In genomic region chr8:27837903-27838302, GRCm38 (mm10) we compare ENCODE assay signal across 21 mouse cellular contexts.
DNase-seq lines count a peak whose midpoint lies in the region; ATAC-seq and TF ChIP-seq lines count a peak whose summit lies in the region.
"Had no signal": no experiment of that assay in that cellular context is flagged by ENCODE, and none has a peak within 500 bp of the region (broad histone marks: within the 10 kb centered on the region; RNA-seq: fewer than 3 reads in every experiment).

No protein-coding gene starts in this region.

- no peak for TF ChIP-seq CTCF in brain, embryonic 14.5 days (IDR thresholded peaks at IDR 0.05; ENCODE audit: borderline replicate concordance, extremely low read depth, insufficient read depth, insufficient read length)

- peak; percentile 14 for DNase-seq in hindbrain, embryonic 11.5 days (ENCODE audit: low spot score)
- no peak for DNase-seq in hindbrain, embryonic 10.5 days (ENCODE audit: low spot score)
- DNase-seq in brain, embryonic 14.5 days (ENCODE audit: low read depth), result peak; percentile 86
- DNase-seq in midbrain, embryonic 14.5 days, result peak; percentile 53
- no peak for DNase-seq in thymus, postnatal 4 days
- no peak for DNase-seq in heart, postnatal 14 days
- DNase-seq in yolk sac, embryonic 10.5 days (ENCODE audit: low spot score), result no peak
- DNase-seq: adrenal gland, adult 2 months; cerebellum, adult 9-10 months; gastrocnemius, postnatal 14 days; heart, adult 11 months; kidney, adult 18-20 months; lung, postnatal 4 days; thymus, postnatal 25 days had no signal

- no peak overlapping the region for H3K4me3 ChIP-seq in hindbrain, embryonic 11.5 days (ENCODE audit: low read depth, low read length)
- no peak overlapping the region for H3K4me3 ChIP-seq in hindbrain, embryonic 10.5 days
- no peak overlapping the region for H3K4me3 ChIP-seq in forebrain, embryonic 12.5 days (replicated peaks)
- H3K4me3 ChIP-seq in midbrain, embryonic 14.5 days (replicated peaks; ENCODE audit: low read depth, low read length), result no peak overlapping the region
- H3K4me3 ChIP-seq: embryonic facial prominence, embryonic 15.5 days; hindbrain, embryonic 13.5 days; myocyte; stomach, embryonic 15.5 days had no signal

- no peaks in the 10 kb centered on the region for H3K9me3 ChIP-seq in hindbrain, embryonic 11.5 days (ENCODE audit: control insufficient read depth, low read length)
- H3K9me3 ChIP-seq in hindbrain, embryonic 10.5 days, result no peaks in the 10 kb centered on the region
- H3K9me3 ChIP-seq in forebrain, embryonic 12.5 days, result no peaks in the 10 kb centered on the region
- H3K9me3 ChIP-seq in midbrain, embryonic 14.5 days (ENCODE audit: control insufficient read depth, low read length), result no peaks in the 10 kb centered on the region
- H3K9me3 ChIP-seq: embryonic facial prominence, embryonic 15.5 days; hindbrain, embryonic 13.5 days; stomach, embryonic 15.5 days had no signal

- no peak for TF ChIP-seq POLR2A in brain, embryonic 14.5 days (IDR thresholded peaks at IDR 0.05; ENCODE audit: borderline replicate concordance, extremely low read depth, insufficient read depth, insufficient read length, poor library complexity, severe bottlenecking)

- H3K36me3 ChIP-seq in hindbrain, embryonic 11.5 days (ENCODE audit: control insufficient read depth, insufficient read depth, low read length), result no peaks in the 10 kb centered on the region
- H3K36me3 ChIP-seq in hindbrain, embryonic 10.5 days, result no peaks in the 10 kb centered on the region
- H3K36me3 ChIP-seq in forebrain, embryonic 12.5 days (replicated peaks), result no peaks in the 10 kb centered on the region
- H3K36me3 ChIP-seq in midbrain, embryonic 14.5 days (ENCODE audit: control insufficient read depth, insufficient read depth, low read length), result no peaks in the 10 kb centered on the region
- H3K36me3 ChIP-seq: embryonic facial prominence, embryonic 15.5 days; hindbrain, embryonic 13.5 days; stomach, embryonic 15.5 days had no signal

- H3K4me2 ChIP-seq in hindbrain, embryonic 11.5 days (replicated peaks; ENCODE audit: low read depth, low read length), result no peak overlapping the region
- no peak overlapping the region for H3K4me2 ChIP-seq in forebrain, embryonic 12.5 days
- no peak overlapping the region for H3K4me2 ChIP-seq in midbrain, embryonic 14.5 days (ENCODE audit: low read length)
- H3K4me2 ChIP-seq: embryonic facial prominence, embryonic 15.5 days; heart, embryonic 11.5 days; hindbrain, embryonic 13.5 days; stomach, embryonic 15.5 days had no signal

- no peak for ATAC-seq in hindbrain, embryonic 11.5 days (ENCODE audit: low FRiP score)
- ATAC-seq in forebrain, embryonic 12.5 days (ENCODE audit: low FRiP score), result peak; percentile 90
- peak; percentile 40; the same call in 1 of the 2 replicates for ATAC-seq in midbrain, embryonic 14.5 days (ENCODE audit: low FRiP score, low TSS enrichment)
- ATAC-seq: inflammation-experienced regulatory T-cells, adult 6 months had no signal

- H3K9ac ChIP-seq in hindbrain, embryonic 11.5 days (ENCODE audit: low read depth, low read length), result no peak overlapping the region
- H3K9ac ChIP-seq in forebrain, embryonic 12.5 days, result no peak overlapping the region
- no peak overlapping the region for H3K9ac ChIP-seq in midbrain, embryonic 14.5 days (replicated peaks; ENCODE audit: low read length)
- H3K9ac ChIP-seq: embryonic facial prominence, embryonic 15.5 days; hindbrain, embryonic 13.5 days; stomach, embryonic 15.5 days had no signal

- intact Hi-C loops in heart, postnatal 14 days (cut with DNase I), result no loop called here

- no peaks in the 10 kb centered on the region for H3K27me3 ChIP-seq in hindbrain, embryonic 11.5 days (ENCODE audit: control insufficient read depth, insufficient read depth, low read length)
- H3K27me3 ChIP-seq in hindbrain, embryonic 10.5 days (ENCODE audit: insufficient read depth, poor library complexity, severe bottlenecking), result no peaks in the 10 kb centered on the region
- H3K27me3 ChIP-seq in forebrain, embryonic 12.5 days, result no peaks in the 10 kb centered on the region
- H3K27me3 ChIP-seq in midbrain, embryonic 14.5 days (ENCODE audit: control insufficient read depth, insufficient read depth, low read length), result no peaks in the 10 kb centered on the region
- H3K27me3 ChIP-seq: embryonic facial prominence, embryonic 15.5 days; hindbrain, embryonic 13.5 days; stomach, embryonic 15.5 days had no signal

- 55% methylated on average over 1 of the region's 1 CpGs for WGBS in hindbrain, embryonic 11.5 days
- 36% methylated on average over 1 of the region's 1 CpGs for WGBS in hindbrain, embryonic 10.5 days
- WGBS in forebrain, embryonic 12.5 days, result 4% methylated on average over 1 of the region's 1 CpGs
- 29% methylated on average over 1 of the region's 1 CpGs for whole genome bisulfite sequencing in midbrain, embryonic 14.5 days

- no peaks in the 10 kb centered on the region for H3K4me1 ChIP-seq in hindbrain, embryonic 11.5 days (replicated peaks; ENCODE audit: control insufficient read depth, insufficient read depth, low read length)
- no peaks in the 10 kb centered on the region for H3K4me1 ChIP-seq in hindbrain, embryonic 10.5 days (replicated peaks)
- peaks cover 4% of the 10 kb centered on the region; the same call in 1 of the 2 replicates for H3K4me1 ChIP-seq in forebrain, embryonic 12.5 days
- no peaks in the 10 kb centered on the region for H3K4me1 ChIP-seq in midbrain, embryonic 14.5 days (ENCODE audit: control insufficient read depth, insufficient read depth, low read length)
- H3K4me1 ChIP-seq: embryonic facial prominence, embryonic 15.5 days; hindbrain, embryonic 13.5 days; stomach, embryonic 15.5 days had no signal

- H3K27ac ChIP-seq in hindbrain, embryonic 11.5 days (ENCODE audit: low read depth, low read length), result no peak overlapping the region
- no peak overlapping the region for H3K27ac ChIP-seq in hindbrain, embryonic 10.5 days
- no peak overlapping the region for H3K27ac ChIP-seq in forebrain, embryonic 12.5 days
- 0 out of 2 replicates have a peak overlapping the region, but pooled peaks have one; percentile 39 for H3K27ac ChIP-seq in midbrain, embryonic 14.5 days (replicated peaks; ENCODE audit: low read depth, low read length)
- H3K27ac ChIP-seq: embryonic facial prominence, embryonic 15.5 days; hindbrain, embryonic 13.5 days; stomach, embryonic 15.5 days had no signal

Comparison
In these comparisons a context has a peak if more than half of its experiments do, and no peak if none do; other contexts are left out.
1. DNase-seq: peak in hindbrain, embryonic 11.5 days (single experiment), brain, embryonic 14.5 days (single experiment) and midbrain, embryonic 14.5 days (single experiment); none in hindbrain, embryonic 10.5 days (single experiment), thymus, postnatal 4 days (single experiment), heart, postnatal 14 days (0 of 2) and yolk sac, embryonic 10.5 days (single experiment).